Mouse (Mus musculus) stomach, postnatal 0 days (tissue): ENCODE results near the gene Itpk1. TPM values are rescaled to one million over a fixed set of nuclear protein-coding genes. Genes with fewer than 3 reads are reported as not detected.

Source experiments
- ATAC-seq: fragments of 200-750 bp; cut with Nextera tagmentation; 2 replicates; pipeline ENCODE4 v1.8.0; 2017; ENCODE audit not compliant: low FRiP score, low TSS enrichment
- DNase-seq: peaks from one replicate; pipeline ENCODE4 v3.0.0-alpha.2; 2016; ENCODE audit warnings: low spot score
- H3K27ac ChIP-seq: fragments of 300-500 bp; sonication (generic); replicated peaks from 2 replicates; pipeline ENCODE4 v1.5.1; 2014; ENCODE audit warnings: mild to moderate bottlenecking, control low read depth
- H3K27me3 ChIP-seq: fragments of 300-500 bp; sonication (generic); 2 replicates; pipeline ENCODE4 v1.6.1; 2014; ENCODE audit warnings: low read length; ENCODE audit not compliant: control insufficient read depth, insufficient read depth
- H3K36me3 ChIP-seq: fragments of 300-500 bp; sonication (generic); 2 replicates; pipeline ENCODE4 v1.6.1; 2014; ENCODE audit warnings: low read length, mixed read lengths; ENCODE audit not compliant: control insufficient read depth, insufficient read depth
- H3K4me1 ChIP-seq: fragments of 300-500 bp; sonication (generic); replicated peaks from 2 replicates; pipeline ENCODE4 v1.6.1; 2014; ENCODE audit warnings: antibody characterized with exemption; ENCODE audit not compliant: control insufficient read depth, insufficient read depth
- H3K4me2 ChIP-seq: fragments of 300-500 bp; sonication (generic); replicated peaks from 2 replicates; pipeline ENCODE4 v1.6.1; 2014; ENCODE audit warnings: low read depth, mild to moderate bottlenecking, control low read depth, moderate library complexity
- H3K4me3 ChIP-seq: fragments of 300-500 bp; sonication (generic); 2 replicates; pipeline ENCODE4 v1.5.1; 2014; ENCODE audit warnings: low read depth, low read length, control low read depth
- H3K9ac ChIP-seq: fragments of 300-500 bp; sonication (generic); 2 replicates; pipeline ENCODE4 v1.6.1; 2014; ENCODE audit warnings: mild to moderate bottlenecking, low read length, control low read depth, mixed read lengths
- H3K9me3 ChIP-seq: fragments of 300-500 bp; sonication (generic); 2 replicates; pipeline ENCODE4 v1.6.1; 2016; ENCODE audit warnings: low read length; ENCODE audit not compliant: control insufficient read depth
- CTCF ChIP-seq: IDR thresholded peaks from 2 replicates; pipeline ENCODE4 v1.5.1; 2016; ENCODE audit warnings: antibody characterized with exemption, low read depth, mild to moderate bottlenecking, moderate library complexity
- EP300 ChIP-seq: optimal IDR thresholded peaks from 2 replicates; pipeline ENCODE3; 2016; ENCODE audit warnings: antibody characterized with exemption
- WGBS: fragments of 180-500 bp; shearing (Covaris S2); extraction: QIAGEN DNeasy Blood & Tissue Kit; methylation state at CpG from one replicate; pipeline ENCODE4 v1.1.7; 2014; 5-methylcytosine and 5-hydroxymethylcytosine counted together
- polyA plus RNA-seq: library from polyadenylated mRNA; unstranded; fragments of >200 nt; fragmentation: Nextera tagmentation; extraction: Ambion mirVana; gene quantifications from 2 replicates; pipeline ENCODE4 v1.2.1, GENCODE M21; 2015

Gene Itpk1
- polyA plus RNA-seq, 1 experiment from 2014 or later, result 21.5 TPM

- 18% methylated on average over 13 of the region's 13 CpGs for WGBS
- Histone ChIP-seq H3K9ac (no peak overlapping the region), H3K36me3 (no peaks in the 10 kb centered on the region), H3K9me3 (no peaks in the 10 kb centered on the region), H3K27ac (no peak overlapping the region), H3K4me3 (no peak overlapping the region), H3K4me2 (peak overlapping the region; percentile 34; the same call in 1 of the 2 replicates), H3K27me3 (no peaks in the 10 kb centered on the region), H3K4me1 (no peaks in the 10 kb centered on the region)
- peak; percentile 54 for DNase-seq
- no peak for TF ChIP-seq EP300
- peak; percentile 92 for TF ChIP-seq CTCF
- peak; percentile 60; the same call in 1 of the 2 replicates for ATAC-seq
Observed at GRCm38 (mm10) chr12:102719552-102720315, 15.0 kb upstream of the Itpk1 start.

GRCm38 (mm10) chr12:102714654-102715395 lies 10.1 kb upstream of the Itpk1 start:
- DNase-seq, result no peak

GRCm38 (mm10) chr12:102714116-102714515 lies 9.4 kb upstream of the Itpk1 start:
- 58% methylated on average over 2 of the region's 2 CpGs for WGBS
- ATAC-seq (no peak), DNase-seq (no peak)
- Histone ChIP-seq H3K9me3 (no peaks in the 10 kb centered on the region), H3K4me3 (no peak overlapping the region), H3K9ac (no peak overlapping the region), H3K4me1 (no peaks in the 10 kb centered on the region), H3K4me2 (no peak overlapping the region), H3K27me3 (no peaks in the 10 kb centered on the region), H3K36me3 (no peaks in the 10 kb centered on the region), H3K27ac (no peak overlapping the region)
- TF ChIP-seq CTCF (no peak), EP300 (no peak)

More at GRCm38 (mm10) chr12:102714654-102715395, 10.1 kb upstream of the Itpk1 start:
- Histone ChIP-seq H3K4me2 (no peak overlapping the region), H3K36me3 (no peaks in the 10 kb centered on the region), H3K4me1 (no peaks in the 10 kb centered on the region), H3K4me3 (no peak overlapping the region), H3K9me3 (no peaks in the 10 kb centered on the region), H3K27ac (no peak overlapping the region), H3K9ac (no peak overlapping the region), H3K27me3 (no peaks in the 10 kb centered on the region)
- TF ChIP-seq CTCF (no peak), EP300 (no peak)
- ATAC-seq, result no peak
- WGBS, result 80% methylated on average over 10 of the region's 10 CpGs

GRCm38 (mm10) chr12:102713153-102713865 lies 8.6 kb upstream of the Itpk1 start:
- no peak overlapping the region for H3K4me2 ChIP-seq
- H3K9ac ChIP-seq, result no peak overlapping the region
- no peak for TF ChIP-seq EP300
- TF ChIP-seq CTCF, result no peak
- WGBS, result 63% methylated on average over 20 of the region's 20 CpGs
- H3K4me1 ChIP-seq, result no peaks in the 10 kb centered on the region
- no peaks in the 10 kb centered on the region for H3K9me3 ChIP-seq
- no peak for ATAC-seq
- H3K4me3 ChIP-seq, result no peak overlapping the region
- no peaks in the 10 kb centered on the region for H3K27me3 ChIP-seq
- no peak for DNase-seq
- no peak overlapping the region for H3K27ac ChIP-seq
- H3K36me3 ChIP-seq, result no peaks in the 10 kb centered on the region

- H3K9ac ChIP-seq, result no peak overlapping the region
Observed at GRCm38 (mm10) chr12:102710851-102711375, 6.2 kb upstream of the Itpk1 start.

More at GRCm38 (mm10) chr12:102710851-102711375, 6.2 kb upstream of the Itpk1 start:
- Histone ChIP-seq H3K4me3 (no peak overlapping the region), H3K36me3 (no peaks in the 10 kb centered on the region), H3K4me1 (no peaks in the 10 kb centered on the region), H3K9me3 (no peaks in the 10 kb centered on the region), H3K27me3 (no peaks in the 10 kb centered on the region), H3K4me2 (no peak overlapping the region), H3K27ac (no peak overlapping the region)
- WGBS, result 66% methylated on average over 4 of the region's 4 CpGs
- TF ChIP-seq EP300 (no peak), CTCF (no peak)
- no peak for DNase-seq
- no peak for ATAC-seq
